Mouse (Mus musculus): ENCODE results near the gene Acyp1. TPM values are rescaled to one million over a fixed set of nuclear protein-coding genes. Genes with fewer than 3 reads are reported as not detected.

The Acyp1 gene
- polyA plus RNA-seq (2021; fragmentation: Nextera tagmentation): 68.8 and 70.2 TPM in 2 replicates
- long read RNA-seq, experiment 1, transcript Acyp1-201 (3 exons, 648 nt): major isoform, 20 of 28 reads
- long read RNA-seq, experiment 1, partial matches to known transcripts: 2 of 28 reads
- long read RNA-seq, experiment 1, other reads (novel, unspliced or antisense): 5 of 28 reads
- long read RNA-seq, experiment 2, transcript Acyp1-201 (3 exons, 648 nt): major isoform, 6 of 9 reads
- long read RNA-seq, experiment 2, partial matches to known transcripts: 0 of 9 reads
- long read RNA-seq, experiment 2, other reads (novel, unspliced or antisense): 3 of 9 reads

GRCm38 (mm10) chr12:85287809-85288485 is at the start of gene Acyp1:
Gene Acyp1 (minus strand): TSS chr12:85288438.

GRCm38 (mm10) chr12:85288486-85289156 is 383 bp upstream of the Acyp1 start, which contains the start of gene Zc2hc1c:
Gene Zc2hc1c (plus strand): TSS chr12:85288591.

GRCm38 (mm10) chr12:85270319-85270718 is 17.9 kb downstream of the Acyp1 start, which contains the start of gene Mlh3:
Gene Mlh3 (minus strand): TSS chr12:85270599.

Small RNA genes lying within 50 kb of the gene (microRNA-seq; reads per million reads assigned to microRNA genes)
- gene Mir6938: not detected

Other genes starting within 250 kb of the Acyp1 start
- gene Prox2, start 177.7 kb downstream of the Acyp1 start, polyA plus RNA-seq (2021; fragmentation: Nextera tagmentation): 1.4 and 2.0 TPM in 2 replicates
- 45.9 and 50.4 TPM in 2 replicates for gene Dlst, start 177.6 kb downstream of the Acyp1 start, polyA plus RNA-seq (2021; fragmentation: Nextera tagmentation)
- 18.8 and 18.9 TPM in 2 replicates for gene Rps6kl1, start 137.2 kb downstream of the Acyp1 start, polyA plus RNA-seq (2021; fragmentation: Nextera tagmentation)
- 6.7 and 6.9 TPM in 2 replicates for gene Pgf, start 110.6 kb downstream of the Acyp1 start, polyA plus RNA-seq (2021; fragmentation: Nextera tagmentation)
- 65.5 and 76.9 TPM in 2 replicates for gene Eif2b2, start 69.0 kb downstream of the Acyp1 start, polyA plus RNA-seq (2021; fragmentation: Nextera tagmentation)
- 5.9 and 6.6 TPM in 2 replicates for gene Mlh3, start 17.8 kb downstream of the Acyp1 start, polyA plus RNA-seq (2021; fragmentation: Nextera tagmentation)
- gene Zc2hc1c, start 153 bp upstream of the Acyp1 start, polyA plus RNA-seq (2021; fragmentation: Nextera tagmentation): 0.89 and 1.4 TPM in 2 replicates
- gene Nek9, start 50.9 kb upstream of the Acyp1 start, polyA plus RNA-seq (2021; fragmentation: Nextera tagmentation): 2.8 TPM in 2 replicates
- gene Tmed10, start 86.4 kb upstream of the Acyp1 start, polyA plus RNA-seq (2021; fragmentation: Nextera tagmentation): 124 and 153 TPM in 2 replicates
- gene Fos, start 185.5 kb upstream of the Acyp1 start, polyA plus RNA-seq (2021; fragmentation: Nextera tagmentation): 8.4 and 14.1 TPM in 2 replicates

Measured in layer of hippocampus, adult 6 months (tissue).